Mouse (Mus musculus) brain, embryonic 18.5 days (tissue): Measurements from ENCODE around the gene Atxn2.
"Not testable (repeated sequence)": the region's sequence is repeated elsewhere in the genome, so short reads cannot be mapped to it uniquely, and the experiment has no call there.

Experiments used
- DNase-seq: peaks from one replicate; pipeline ENCODE4 v3.0.0-alpha.2; 2012; ENCODE audit warnings: low read depth, low spot score

Atxn2 gene

GRCm38 (mm10) chr5:121711174-121711927, at the start of gene Atxn2:
TSS of gene Atxn2 (plus strand) at chr5:121711337.
- DNase-seq, result peak; percentile 61

GRCm38 (mm10) chr5:121661494-121661893, 49.6 kb upstream of the Atxn2 start:
- DNase-seq, result no peak

GRCm38 (mm10) chr5:121663456-121663855, 47.7 kb upstream of the Atxn2 start:
- DNase-seq, result no peak

DNA sequence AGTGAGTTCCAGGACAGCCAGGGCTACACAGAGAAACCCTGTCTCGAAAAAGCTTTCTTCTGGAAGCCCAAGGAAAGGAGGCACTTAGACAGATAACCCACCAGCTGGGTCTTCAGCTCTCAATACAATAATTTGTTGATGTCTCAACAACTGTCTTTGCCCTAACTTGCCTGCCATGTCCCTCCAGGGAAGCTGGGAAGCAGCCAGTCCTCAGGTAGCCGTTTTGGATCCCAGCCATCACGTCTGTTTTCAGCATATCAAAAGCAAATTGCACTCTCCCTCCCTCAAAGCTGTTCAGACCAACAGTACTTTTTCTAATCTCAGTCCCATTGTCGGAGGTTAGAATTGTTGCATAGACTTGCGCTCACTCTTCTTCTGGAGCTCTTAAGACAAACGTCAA, 47.1 kb upstream of the Atxn2 start:
- no peak for DNase-seq

DNA sequence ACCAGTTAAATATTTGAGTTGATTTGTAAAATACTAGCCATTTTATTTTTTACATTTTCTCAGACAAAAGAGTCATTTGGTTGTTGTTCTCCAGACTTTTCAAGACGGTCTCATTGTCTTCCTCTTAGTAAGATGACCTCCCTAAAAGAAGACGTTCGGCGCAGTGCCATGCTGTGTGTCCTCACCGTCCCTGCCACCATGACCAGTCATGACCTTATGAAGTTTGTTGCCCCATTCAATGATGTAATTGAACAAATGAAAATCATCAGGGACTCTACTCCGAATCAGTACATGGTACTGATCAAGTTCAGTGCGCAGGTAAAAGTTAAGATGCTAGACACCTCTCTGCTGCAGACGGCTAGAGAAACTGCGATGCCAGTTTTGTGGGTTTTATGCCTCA, 46.2 kb upstream of the Atxn2 start:
- no peak for DNase-seq

DNA sequence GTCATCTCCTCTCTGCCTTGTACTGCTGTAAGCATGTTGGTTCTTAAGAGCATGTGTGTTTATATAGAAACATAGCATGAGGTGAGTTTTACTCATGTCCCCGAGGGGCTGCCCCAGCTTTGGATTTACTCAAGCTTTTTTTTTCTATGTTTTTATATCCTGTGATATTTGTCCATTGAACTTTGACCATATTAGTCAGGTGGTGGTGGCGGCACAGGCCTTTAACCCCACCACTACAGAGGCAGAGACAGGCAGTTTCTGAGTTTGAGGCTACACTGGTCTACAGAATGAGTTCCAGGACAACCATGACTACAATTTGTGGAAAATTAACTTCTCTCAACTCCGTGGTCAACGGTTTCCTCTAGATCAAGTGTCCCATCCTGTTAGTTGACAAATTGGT, 44.1 kb upstream of the Atxn2 start:
- no peak for DNase-seq

- no peak for DNase-seq
Measured at GRCm38 (mm10) chr5:121668411-121668810, 42.7 kb upstream of the Atxn2 start.

DNA sequence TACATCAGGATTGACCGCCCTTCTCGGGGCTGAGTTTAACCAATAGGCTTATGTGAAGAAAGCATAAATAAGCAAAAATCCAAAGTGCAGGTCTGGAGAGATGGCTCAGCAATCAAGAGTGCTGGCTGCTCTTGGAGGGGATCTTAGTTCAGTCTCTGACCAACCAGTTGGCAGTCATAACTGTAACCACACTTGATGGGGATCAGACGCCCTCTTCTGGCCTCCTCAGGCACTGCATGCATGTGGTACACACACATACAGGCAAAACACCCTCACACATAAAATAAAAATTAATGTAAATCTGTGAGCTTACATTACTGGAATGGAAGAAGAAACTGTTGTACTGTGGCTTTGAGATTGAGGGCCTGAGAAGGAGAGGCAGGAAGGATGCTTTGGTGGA, 40.7 kb upstream of the Atxn2 start:
- no peak for DNase-seq

DNA sequence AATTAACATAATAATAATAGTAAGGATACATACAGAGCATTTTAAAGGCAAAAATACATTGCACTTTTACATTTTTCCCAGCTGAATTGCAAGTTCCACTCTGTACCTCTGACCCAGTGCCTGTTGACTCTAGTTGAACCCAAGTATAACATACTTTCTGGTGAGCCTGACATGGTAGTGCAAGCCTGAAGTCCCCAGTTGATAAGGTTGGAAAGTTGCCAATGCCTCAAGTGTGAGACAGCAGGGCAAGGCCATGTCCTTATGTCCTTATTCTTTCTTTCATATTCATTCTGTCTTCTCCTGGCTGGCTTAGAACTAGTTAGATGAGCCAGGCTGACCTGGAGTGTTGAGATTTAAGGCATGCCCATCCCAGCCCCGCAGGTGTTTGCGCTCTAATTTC, 28.9 kb upstream of the Atxn2 start:
- no peak for DNase-seq

GRCm38 (mm10) chr5:121685495-121685894, 25.6 kb upstream of the Atxn2 start:
- no peak for DNase-seq

GRCm38 (mm10) chr5:121686113-121686898, 24.8 kb upstream of the Atxn2 start:
- DNase-seq, result no peak

GRCm38 (mm10) chr5:121690482-121691211, 20.5 kb upstream of the Atxn2 start:
- no peak for DNase-seq

DNA sequence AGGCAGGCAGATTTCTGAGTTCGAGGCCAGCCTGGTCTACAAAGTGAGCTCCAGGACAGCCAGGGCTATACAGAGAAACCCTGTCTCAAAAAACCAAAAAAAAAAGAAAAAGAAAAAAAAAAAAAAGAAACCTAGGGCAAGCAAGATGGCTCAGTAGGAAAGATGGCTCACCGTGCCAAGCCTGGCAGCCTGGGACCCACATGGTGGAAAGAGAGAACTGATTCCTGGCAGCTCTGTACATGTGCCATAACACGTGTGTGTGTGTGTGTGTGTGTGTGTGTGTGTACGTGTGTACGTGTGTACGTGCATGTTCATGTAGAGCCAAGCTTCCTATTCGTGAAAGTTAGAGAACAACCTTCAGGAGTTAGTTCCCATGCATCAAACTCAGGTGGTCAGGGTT, 19.7 kb upstream of the Atxn2 start:
- DNase-seq, result not testable (repeated sequence)

DNA sequence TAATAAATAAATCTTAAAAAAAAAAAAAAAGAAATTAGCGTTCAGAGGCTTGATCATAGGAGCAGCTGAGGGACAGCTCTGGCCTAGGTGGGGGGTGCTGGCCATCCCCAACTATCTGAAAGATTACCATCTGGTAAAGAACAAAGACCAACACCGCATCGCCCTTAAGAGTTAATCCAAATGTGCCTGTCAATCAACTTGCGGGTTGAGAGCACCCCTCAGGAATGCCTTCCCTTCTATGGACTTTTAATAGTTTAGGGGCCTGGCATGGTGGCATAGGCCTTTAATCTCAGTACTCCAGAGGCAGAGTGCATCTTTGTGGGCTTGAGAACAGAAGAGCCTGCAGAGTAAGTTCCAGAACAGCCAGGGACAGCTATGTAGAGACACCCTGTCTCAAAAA, 18.2 kb upstream of the Atxn2 start:
- no peak for DNase-seq

- DNase-seq, result no peak
Measured at GRCm38 (mm10) chr5:121696761-121697160, 14.4 kb upstream of the Atxn2 start.

DNA sequence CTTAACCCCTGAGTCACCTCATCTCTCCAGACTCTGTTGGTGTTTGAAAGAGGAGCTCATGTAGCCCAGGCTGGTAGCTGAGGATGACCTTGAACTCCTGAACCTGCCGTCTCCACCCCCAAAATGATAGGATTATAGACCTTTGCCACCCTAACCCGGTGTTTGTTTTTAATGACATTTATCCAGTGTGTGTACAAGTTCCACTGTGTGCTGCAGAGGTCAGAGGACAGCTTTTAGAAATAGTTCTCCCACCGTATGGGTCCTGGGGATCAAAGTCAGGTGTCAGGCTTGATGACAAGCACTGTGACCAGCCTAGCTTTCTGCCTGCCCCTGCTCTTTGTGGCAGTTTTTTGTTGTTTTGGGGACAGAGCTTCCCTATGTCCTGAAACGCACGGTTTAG, 11.2 kb upstream of the Atxn2 start:
- no peak for DNase-seq

- no peak for DNase-seq
Measured at GRCm38 (mm10) chr5:121700496-121700895, 10.6 kb upstream of the Atxn2 start.

DNA sequence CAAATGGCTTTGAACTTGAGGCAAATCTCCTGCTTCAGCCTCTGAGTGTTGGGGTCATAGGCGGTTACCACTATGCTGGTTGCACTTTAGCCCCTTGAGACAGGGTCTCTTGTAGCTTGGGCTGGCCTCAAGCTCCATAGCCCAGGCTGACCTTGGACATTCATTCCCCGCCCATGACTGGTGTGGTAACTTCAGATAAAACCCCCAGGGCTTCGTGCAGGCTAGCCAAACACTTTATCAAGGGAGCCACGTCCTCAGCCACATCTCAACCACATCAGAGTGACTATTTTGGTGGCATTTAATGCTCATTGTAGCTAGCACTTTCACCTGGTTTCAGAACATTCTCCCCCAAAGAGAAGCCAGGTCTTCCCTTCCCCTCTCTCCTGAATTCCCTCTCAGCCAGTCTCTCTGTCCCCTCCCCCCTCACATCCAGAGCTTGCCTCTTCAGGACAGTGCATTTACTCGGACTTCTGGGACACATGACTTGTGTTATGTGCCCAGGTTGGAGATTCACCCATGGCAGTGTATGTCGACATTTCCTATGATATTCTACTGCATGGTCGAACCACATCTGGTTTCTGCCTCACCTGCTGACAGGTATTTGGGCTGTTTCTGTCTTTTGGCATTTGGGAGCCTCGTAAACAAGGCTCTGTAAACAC, 9.9 kb upstream of the Atxn2 start:
- no peak for DNase-seq

DNA sequence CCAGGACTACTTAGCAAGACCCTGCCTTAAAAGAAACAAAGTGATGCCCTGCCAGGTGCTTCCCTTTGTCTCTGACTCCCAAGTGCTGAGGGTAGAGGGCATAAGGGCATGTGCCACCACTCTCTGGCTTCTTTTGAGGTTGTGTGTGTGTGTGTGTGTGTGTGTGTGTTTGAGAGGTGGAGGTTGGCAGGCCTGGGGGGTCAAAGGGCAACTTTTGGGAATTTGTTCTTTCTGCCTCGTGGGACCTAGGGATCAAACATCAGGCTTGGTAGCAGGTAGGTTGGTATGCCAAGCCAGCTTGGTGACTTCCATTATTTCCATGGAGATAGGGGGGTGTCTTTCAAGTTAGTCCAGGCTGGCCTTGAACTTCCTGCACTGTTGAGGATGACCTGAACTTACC, 7.8 kb upstream of the Atxn2 start:
- DNase-seq, result no peak

DNA sequence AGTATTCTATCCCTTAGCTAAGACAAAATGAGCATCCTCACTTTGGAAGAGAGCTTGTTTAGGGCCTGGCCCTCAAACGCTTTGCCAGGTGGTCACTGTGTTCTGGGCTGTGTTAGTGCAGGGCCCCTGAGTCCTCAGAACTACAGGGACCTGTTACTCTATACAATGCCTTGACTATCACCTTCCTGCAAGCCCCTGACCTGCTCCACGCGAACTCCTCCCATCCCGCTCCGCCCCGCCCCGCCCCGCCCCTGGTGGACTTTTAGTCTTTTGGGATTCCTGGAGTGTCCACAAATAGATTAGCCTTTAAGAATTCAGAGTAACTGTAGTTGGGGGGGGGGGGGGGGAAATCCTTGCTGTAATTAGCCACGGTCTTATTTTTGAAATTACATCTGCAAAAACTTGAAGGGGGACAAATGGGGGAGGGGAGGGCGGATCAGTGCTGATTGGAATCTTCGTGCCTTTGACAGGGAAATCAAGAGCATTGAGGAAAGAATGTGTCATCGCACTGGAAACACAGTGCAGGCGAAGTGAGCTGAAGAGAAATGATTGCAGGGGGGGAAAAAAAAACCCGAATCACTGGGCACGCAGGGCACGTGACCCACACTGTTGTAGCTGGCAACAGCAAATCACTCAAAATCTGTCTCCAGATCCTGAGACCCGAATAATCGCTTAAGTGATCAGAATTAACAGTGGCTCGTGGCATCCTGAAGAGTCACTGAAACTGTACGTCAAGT, 6.5 kb upstream of the Atxn2 start:
- DNase-seq, result no peak

DNA sequence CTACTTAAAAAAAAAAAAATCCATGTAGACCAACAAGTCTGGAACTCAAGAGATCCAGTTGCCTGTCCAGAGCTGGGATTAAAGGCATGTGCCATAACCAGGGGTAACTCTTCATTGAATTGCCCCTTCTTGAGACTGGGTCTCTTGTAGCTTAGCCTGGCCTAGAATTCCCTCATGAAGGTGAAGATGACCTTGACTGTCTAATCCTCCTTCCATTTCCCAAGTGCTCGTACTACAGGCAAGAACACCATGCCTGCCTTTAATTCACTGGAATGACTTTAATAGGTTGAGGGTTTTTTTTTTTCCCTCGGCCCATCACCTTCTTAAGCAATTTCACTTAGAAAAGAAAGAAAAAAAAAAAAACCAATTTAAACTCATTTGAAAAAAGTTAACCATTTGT, 735 bp upstream of the Atxn2 start:
- DNase-seq, result no peak
